ENCODE assay signal across 10 mouse cellular contexts in genomic region chr16:93935009-93935408, GRCm38 (mm10). TPM values are rescaled to one million over a fixed set of nuclear protein-coding genes. Genes with fewer than 3 reads are reported as not detected.
DNase-seq lines count a peak whose midpoint lies in the region; ATAC-seq and TF ChIP-seq lines count a peak whose summit lies in the region.
"Had no signal": no experiment of that assay in that cellular context is flagged by ENCODE, and none has a peak within 500 bp of the region (broad histone marks: within the 10 kb centered on the region; RNA-seq: fewer than 3 reads in every experiment).

No protein-coding gene starts in this region.

- WGBS in heart, embryonic 14.5 days = 26% methylated on average over 7 of the region's 7 CpGs
- 34% methylated on average over 7 of the region's 7 CpGs for WGBS in thymus, adult 2 months
- 25% methylated on average over 7 of the region's 7 CpGs for WGBS in liver, embryonic 12.5 days (ENCODE audit: insufficient replicate concordance)

- no peak for ATAC-seq in heart, embryonic 14.5 days (ENCODE audit: insufficient number of reproducible peaks, insufficient read depth, low FRiP score, low read depth)
- no peak for ATAC-seq in liver, embryonic 12.5 days

- no peak for TF ChIP-seq CTCF in thymus, adult 2 months (IDR thresholded peaks at IDR 0.05; ENCODE audit: borderline replicate concordance, control insufficient read depth, extremely low read depth, insufficient read depth, low read length, poor library complexity)

- no peaks in the 10 kb centered on the region for H3K9me3 ChIP-seq in heart, embryonic 14.5 days (ENCODE audit: control insufficient read depth, low read length)
- no peaks in the 10 kb centered on the region for H3K9me3 ChIP-seq in liver, embryonic 12.5 days (replicated peaks)
- H3K9me3 ChIP-seq: limb, embryonic 12.5 days; midbrain, embryonic 12.5 days had no signal

- peaks cover 30% of the 10 kb centered on the region for H3K27me3 ChIP-seq in heart, embryonic 14.5 days (ENCODE audit: control insufficient read depth, insufficient read depth, low read length)
- H3K27me3 ChIP-seq in thymus, adult 2 months (ENCODE audit: control insufficient read depth, insufficient read depth, low read length) = no peaks in the 10 kb centered on the region
- peaks cover 55% of the 10 kb centered on the region for H3K27me3 ChIP-seq in liver, embryonic 12.5 days (replicated peaks)

- peak overlapping the region; percentile 5; the same call in 1 of the 2 replicates for H3K4me2 ChIP-seq in heart, embryonic 14.5 days (ENCODE audit: low read length)
- H3K4me2 ChIP-seq in liver, embryonic 12.5 days = peak overlapping the region; percentile 42
- H3K4me2 ChIP-seq: limb, embryonic 12.5 days; midbrain, embryonic 12.5 days had no signal

- no peak overlapping the region for H3K9ac ChIP-seq in heart, embryonic 14.5 days (ENCODE audit: low read length)
- no peak overlapping the region for H3K9ac ChIP-seq in liver, embryonic 12.5 days
- H3K9ac ChIP-seq: limb, embryonic 12.5 days; midbrain, embryonic 12.5 days had no signal

- H3K27ac ChIP-seq in heart, embryonic 14.5 days (replicated peaks in 1 of 2; ENCODE audit: control insufficient read depth in 1 of 2, insufficient read depth in 1 of 2, low read depth in 2 of 2, low read length in 2 of 2) = no peak overlapping the region
- H3K27ac ChIP-seq in thymus, adult 2 months (ENCODE audit: control insufficient read depth, insufficient read depth, low read length) = no peak overlapping the region; the same call in 1 of the 2 replicates
- H3K27ac ChIP-seq in liver, embryonic 12.5 days = no peak overlapping the region
- H3K27ac ChIP-seq: limb, embryonic 12.5 days; midbrain, embryonic 12.5 days had no signal

- H3K4me1 ChIP-seq in heart, embryonic 14.5 days (ENCODE audit: control insufficient read depth in 2 of 2, insufficient read depth in 2 of 2, low read length in 2 of 2) = 0 out of 4 replicates have a peak, but pooled peaks cover 0 to 3% of the 10 kb centered on the region in 2 experiments
- H3K4me1 ChIP-seq in thymus, adult 2 months (replicated peaks; ENCODE audit: control insufficient read depth, insufficient read depth, low read length) = peaks cover 10% of the 10 kb centered on the region
- peaks cover 13% of the 10 kb centered on the region for H3K4me1 ChIP-seq in liver, embryonic 12.5 days

- H3K36me3 ChIP-seq in heart, embryonic 14.5 days (ENCODE audit: control insufficient read depth, insufficient read depth, low read length) = no peaks in the 10 kb centered on the region
- no peaks in the 10 kb centered on the region for H3K36me3 ChIP-seq in thymus, adult 2 months (ENCODE audit: control insufficient read depth, insufficient read depth, low read length)
- no peaks in the 10 kb centered on the region for H3K36me3 ChIP-seq in liver, embryonic 12.5 days
- H3K36me3 ChIP-seq: limb, embryonic 12.5 days; midbrain, embryonic 12.5 days had no signal

- no peak for TF ChIP-seq POLR2A in thymus, adult 2 months (IDR thresholded peaks at IDR 0.05; ENCODE audit: control insufficient read depth, extremely low read depth, insufficient read depth, low read length, poor library complexity)

- DNase-seq in heart, postnatal 4 days = no peak
- peak; percentile 42 for DNase-seq in thymus, adult 2 months
- DNase-seq in thymus, adult 18-20 months = no peak
- DNase-seq in right cerebral cortex, postnatal 4 days = no peak
- no peak for DNase-seq in right cerebral cortex, postnatal 25 days
- no peak for DNase-seq in cerebellum, postnatal 25 days

- H3K4me3 ChIP-seq in heart, embryonic 14.5 days (ENCODE audit: control insufficient read depth in 1 of 2, insufficient read depth in 1 of 2, low read depth in 1 of 2, low read length in 2 of 2) = no peak overlapping the region
- peak overlapping the region; percentile 47 for H3K4me3 ChIP-seq in thymus, adult 2 months (ENCODE audit: control insufficient read depth, insufficient read depth, low read length)
- no peak overlapping the region for H3K4me3 ChIP-seq in liver, embryonic 12.5 days
- H3K4me3 ChIP-seq: limb, embryonic 12.5 days; midbrain, embryonic 12.5 days had no signal

RNA-seq across cellular contexts. Expression of gene Chaf1b, which starts 51.3 kb away (rescaled TPM):
- polyA plus RNA-seq in heart, embryonic 14.5 days (2014; fragmentation: Nextera tagmentation; extraction: Ambion mirVana) = 39.0 and 41.1 TPM in 2 replicates
- total RNA-seq in heart, postnatal 4 days (2021) = 10 to 100 TPM; 22.8 to 25.2 TPM
- polyA plus RNA-seq in thymus, adult 2 months (2012; rRNA removed) = 28.8 and 34.3 TPM in 2 replicates
- polyA plus RNA-seq in liver, embryonic 12.5 days (2016; fragmentation: Nextera tagmentation; extraction: Ambion mirVana) = 66.9 and 71.2 TPM in 2 replicates
